Mouse (Mus musculus) v-Abl transformed pro-B cells (cell line): Measurements from ENCODE around the gene Prss33.
"Not testable (repeated sequence)": the region's sequence is repeated elsewhere in the genome, so short reads cannot be mapped to it uniquely, and the experiment has no call there.

Source experiments
- in situ Hi-C, 2 experiments: fragments of 400-800 bp; cut with MboI; formaldehyde crosslinking; loops; one replicate each; pipeline ENCODE4 v1.15.1; 2025; ENCODE audit not compliant: unreplicated experiment in 2 of 2

Gene Prss33

DNA sequence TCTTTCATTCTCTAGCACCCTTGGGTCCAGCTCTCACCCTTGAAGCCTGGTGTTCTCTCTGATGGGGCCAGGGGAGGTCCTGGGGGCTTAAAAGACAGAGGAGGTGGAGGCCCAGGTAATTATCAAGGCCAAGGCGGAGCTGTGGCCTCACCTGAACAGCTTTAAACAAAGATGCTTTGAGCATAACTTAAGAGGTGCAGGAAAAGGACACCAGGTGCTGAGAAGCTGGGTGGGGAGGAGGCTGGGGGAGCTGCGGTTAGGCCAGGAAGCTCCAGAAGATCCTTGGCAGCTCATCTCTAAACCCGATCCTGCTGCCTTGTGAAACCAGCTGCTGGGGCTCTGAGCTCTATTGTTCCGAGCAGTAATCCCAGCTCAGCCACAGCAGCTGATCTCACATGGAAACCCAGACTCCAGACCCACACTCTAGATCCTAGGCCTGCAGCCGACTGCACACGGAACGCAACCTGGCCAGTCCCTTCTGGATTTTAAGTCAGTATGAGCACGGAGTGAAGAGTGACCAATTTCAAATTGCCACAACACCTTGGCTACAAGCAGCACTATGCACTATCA lies at the start of gene Prss33:
Gene Prss33 (minus strand): TSS at position 51 of the 570 bp plus-strand sequence.
- in situ Hi-C loops: no loop called here

GRCm38 (mm10) chr17:23880576-23880975 lies 44.7 kb upstream of the Prss33 start, which contains the start of the genes Dcpp1 and Dcpp2:
TSS of gene Dcpp1 (plus strand) at chr17:23880876.
TSS of gene Dcpp2 (plus strand) at chr17:23880880.
- in situ Hi-C loops: not testable (repeated sequence)

- in situ Hi-C loops: no loop called here
Measured at GRCm38 (mm10) chr17:23877166-23877565, 41.3 kb upstream of the Prss33 start.

- in situ Hi-C loops: no loop called here
Measured at GRCm38 (mm10) chr17:23876741-23877140, 40.9 kb upstream of the Prss33 start.

DNA sequence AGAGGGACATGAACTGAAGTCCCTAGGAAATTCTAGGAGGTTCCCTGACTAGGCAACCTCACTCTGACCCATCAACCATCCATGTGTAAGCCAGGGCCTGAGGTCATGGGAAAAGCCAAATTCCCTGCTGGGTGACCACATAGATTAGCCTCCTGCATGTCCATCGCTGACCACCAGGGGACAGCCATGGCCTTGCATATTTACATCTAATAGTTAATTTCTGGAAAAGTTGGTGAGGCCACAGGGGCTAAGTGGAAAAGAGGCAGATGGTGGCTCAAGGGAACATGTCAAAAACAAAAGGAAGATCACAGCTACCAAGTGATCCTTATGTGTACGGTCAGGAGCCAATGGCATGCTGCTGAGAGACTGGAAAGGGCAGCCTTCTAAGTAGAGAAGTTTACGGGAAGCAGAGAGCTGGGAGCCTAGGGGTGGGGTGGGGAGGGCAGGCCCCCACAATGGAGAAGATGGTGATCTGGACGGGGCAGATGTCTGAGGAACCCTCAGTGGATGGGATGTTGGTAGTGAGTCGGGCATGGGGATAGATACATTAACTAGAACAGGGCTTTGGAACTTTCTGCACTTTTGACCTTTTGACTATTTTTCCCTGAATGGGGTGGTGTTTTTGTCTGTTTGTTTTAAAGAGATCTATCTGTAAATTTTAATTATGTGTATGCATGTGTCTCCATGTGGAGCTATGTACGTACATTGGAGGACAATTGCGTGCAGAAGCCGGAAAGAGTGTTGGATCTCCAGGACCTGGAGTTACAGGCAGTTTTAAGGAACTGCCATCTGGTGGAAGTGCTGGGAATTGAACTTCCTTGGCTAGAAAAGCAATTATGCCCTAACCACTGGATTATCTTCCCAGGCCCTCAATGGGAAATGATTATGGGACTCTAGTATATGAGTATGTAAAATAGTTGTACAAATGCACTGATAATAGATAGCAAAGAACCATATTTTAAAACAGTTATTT lies 38.3 kb upstream of the Prss33 start:
- in situ Hi-C loops: loop anchor here (5.0 kb wide), 2 partner anchors 83 to 88 kb away; partner anchors contain the start of gene Sbpl (in 1 of the 2)

DNA sequence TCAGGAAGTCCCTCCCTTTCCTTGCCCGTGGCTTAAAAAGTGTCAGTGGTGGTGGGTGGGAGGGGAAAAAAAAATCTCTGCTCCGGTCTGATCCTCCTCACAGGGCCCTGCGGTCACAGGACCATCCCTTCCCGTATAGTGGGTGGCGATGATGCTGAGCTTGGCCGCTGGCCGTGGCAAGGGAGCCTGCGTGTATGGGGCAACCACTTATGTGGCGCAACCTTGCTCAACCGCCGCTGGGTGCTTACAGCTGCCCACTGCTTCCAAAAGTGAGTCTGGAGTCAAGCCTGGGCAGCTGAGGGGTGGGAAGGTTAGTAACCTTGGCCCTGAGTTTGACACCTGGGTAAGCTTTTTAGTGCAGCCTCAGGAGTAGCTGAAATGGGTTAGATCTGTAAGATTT lies 32.7 kb upstream of the Prss33 start:
- in situ Hi-C loops: no loop called here

DNA sequence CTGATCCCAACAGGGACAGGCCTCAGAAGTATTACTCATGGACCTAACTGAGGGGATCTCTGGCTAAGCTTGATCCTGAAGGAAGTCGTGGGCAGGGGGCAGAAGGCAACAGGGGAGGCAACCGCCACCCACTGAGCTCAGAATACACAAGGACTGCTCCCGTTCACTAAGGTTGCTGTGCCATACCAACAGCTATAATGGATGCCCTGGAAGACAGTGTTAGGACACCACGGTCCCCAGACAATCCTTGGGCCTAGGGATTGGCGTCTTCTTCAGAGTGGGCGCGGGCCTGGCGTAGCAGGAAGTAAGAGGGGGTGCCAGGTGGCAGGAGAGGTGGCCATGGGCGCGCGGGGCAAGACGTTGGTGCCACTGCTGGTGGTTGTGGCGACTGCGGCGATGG lies 31.9 kb upstream of the Prss33 start, which contains the start of gene Prss21:
Gene Prss21 (plus strand): TSS at position 301 of the 400 bp plus-strand sequence.
- in situ Hi-C loops: no loop called here

- in situ Hi-C loops: no loop called here
Measured at GRCm38 (mm10) chr17:23862926-23863325, 27.1 kb upstream of the Prss33 start.

- in situ Hi-C loops: loop anchor here (5.0 to 10.0 kb wide), 2 partner anchors 81 to 107 kb away; no protein-coding TSS in a partner anchor
Measured at GRCm38 (mm10) chr17:23857913-23858312, 22.1 kb upstream of the Prss33 start.

GRCm38 (mm10) chr17:23857193-23857592 lies 21.3 kb upstream of the Prss33 start:
- in situ Hi-C loops: loop anchor here (5.0 to 10.0 kb wide), 2 partner anchors 80 to 108 kb away; no protein-coding TSS in a partner anchor

DNA sequence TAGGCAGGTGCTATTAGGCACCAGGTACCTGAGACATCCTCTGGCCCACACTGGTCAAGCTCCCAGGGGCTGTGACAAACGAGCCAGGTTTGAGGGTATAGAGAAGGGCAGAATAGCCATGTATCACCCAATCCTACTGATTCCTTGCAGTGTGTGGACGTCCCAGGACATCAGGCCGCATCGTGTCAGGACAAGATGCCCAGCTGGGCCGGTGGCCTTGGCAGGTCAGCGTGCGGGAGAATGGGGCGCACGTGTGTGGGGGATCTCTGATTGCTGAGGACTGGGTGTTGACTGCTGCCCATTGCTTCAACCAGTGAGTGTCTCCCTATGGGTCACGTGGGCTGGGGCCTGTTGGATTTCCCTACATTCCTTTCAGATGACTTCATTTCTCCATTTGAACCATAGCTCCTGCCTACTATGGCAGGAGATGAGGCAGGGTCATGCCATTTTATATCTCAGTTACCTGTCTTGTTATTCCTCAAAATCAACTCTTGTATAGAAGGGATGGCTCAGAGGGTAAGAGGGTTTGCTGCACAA lies 18.4 kb upstream of the Prss33 start:
- in situ Hi-C loops: loop anchor here in 1 of 2 experiments (5.0 to 10.0 kb wide), 2 partner anchors 77 to 111 kb away; no protein-coding TSS in a partner anchor

DNA sequence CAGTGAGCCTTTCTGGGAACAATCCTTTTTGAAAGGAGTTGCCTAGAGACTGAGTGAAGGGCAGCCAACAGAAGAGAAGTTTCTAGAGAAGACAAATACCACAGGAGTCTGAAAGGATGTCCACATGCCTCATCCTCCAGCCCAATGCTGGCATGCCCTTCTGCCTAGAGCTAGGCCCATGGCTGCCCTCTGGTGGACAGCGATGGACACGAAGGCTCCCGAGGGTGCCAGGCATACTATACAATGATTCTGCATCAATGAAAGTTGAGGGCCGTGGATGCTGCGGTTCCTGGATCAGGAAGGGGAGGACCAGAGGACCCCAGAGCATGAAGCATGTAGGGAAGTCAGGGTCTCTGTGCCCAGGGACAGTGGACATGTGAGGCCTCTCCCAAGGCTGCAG lies 17.4 kb upstream of the Prss33 start:
- in situ Hi-C loops: loop anchor here in 1 of 2 experiments (5.0 to 10.0 kb wide), 2 partner anchors 76 to 112 kb away; no protein-coding TSS in a partner anchor

DNA sequence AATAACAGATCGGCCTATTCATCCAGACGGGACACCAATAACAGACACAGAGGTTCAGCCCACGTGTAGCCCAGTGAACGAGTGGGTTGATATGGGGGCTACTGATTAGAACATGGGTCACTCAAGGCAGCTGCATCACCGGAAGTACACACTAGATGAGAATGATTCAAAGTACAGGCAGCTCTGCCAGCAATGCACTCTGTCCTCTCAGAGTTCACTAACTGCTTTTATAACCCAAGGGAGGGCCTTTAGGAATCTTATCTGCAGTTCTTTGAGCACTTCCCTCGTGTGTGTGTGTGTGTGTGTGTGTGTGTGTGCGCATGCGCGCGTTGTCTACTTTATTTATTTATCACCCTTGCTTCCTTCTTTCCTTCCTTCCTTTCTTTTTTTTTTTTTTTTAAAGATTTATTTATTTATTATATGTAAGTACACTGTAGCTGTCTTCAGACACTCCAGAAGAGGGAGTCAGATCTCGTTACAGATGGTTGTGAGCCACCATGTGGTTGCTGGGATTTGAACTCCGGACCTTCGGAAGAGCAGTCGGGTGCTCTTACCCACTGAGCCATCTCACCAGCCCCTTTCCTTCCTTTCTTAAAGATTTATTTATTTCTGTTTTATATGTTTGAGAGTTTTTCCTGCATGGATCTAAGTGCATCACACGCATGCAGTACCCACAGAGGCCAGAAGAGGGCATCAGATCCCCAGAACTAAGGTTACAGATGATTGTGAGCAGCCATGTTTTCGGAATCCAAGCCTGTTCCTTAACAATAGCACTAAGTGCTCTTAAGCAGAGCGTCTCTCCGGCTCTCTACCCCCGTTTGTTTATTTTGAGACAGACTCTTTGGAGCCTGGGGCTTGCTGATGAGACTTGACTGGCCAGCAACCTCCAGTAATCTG lies 15.2 kb upstream of the Prss33 start:
- in situ Hi-C loops: loop anchor here in 1 of 2 experiments (5.0 to 10.0 kb wide), 2 partner anchors 74 to 114 kb away; no protein-coding TSS in a partner anchor

DNA sequence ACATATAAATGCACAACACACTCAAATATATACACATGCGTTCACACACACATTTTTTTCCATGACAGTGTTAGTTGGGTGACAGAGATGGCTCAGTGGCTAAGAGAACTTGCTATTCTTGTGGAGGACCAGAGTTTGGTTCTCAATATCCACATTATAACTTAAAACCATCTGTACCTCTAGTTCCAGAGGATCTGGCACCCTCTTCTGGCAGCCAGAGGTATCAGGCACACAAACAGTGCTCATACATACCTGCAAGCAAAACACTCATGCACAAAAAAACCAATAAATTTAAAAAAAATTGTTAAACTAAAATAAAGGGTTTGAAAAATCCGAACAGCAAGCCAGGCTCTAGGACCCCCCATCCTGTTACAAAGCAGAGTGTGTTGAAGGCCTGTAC lies 14.2 kb upstream of the Prss33 start:
- in situ Hi-C loops: loop anchor here in 1 of 2 experiments (5.0 to 10.0 kb wide), 2 partner anchors 73 to 115 kb away; no protein-coding TSS in a partner anchor

DNA sequence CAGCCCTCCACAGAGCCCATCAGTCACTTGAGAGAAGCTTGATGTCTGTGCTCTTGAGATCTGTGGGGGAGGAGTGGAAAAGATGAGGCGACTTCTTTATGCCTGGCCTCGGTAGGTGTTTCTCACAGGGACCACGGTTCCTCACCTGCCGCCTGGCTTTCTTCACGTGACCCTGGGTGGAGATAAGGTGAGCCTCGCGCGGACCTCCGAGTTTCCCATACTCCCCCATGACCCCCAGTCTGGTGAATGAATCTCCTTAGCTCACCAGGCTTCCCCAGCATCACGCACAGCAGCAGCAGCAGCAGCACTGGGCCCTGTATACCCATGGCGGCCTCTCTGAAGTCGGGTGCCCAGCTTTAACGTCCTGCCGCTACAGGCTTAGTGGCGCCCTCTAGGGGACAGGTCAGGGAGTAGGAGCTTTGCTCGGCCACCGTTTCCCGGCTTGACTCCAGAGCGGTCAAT lies 8.0 kb upstream of the Prss33 start, which contains the start of the genes Prss32 and Prss41:
Gene Prss32 (plus strand): TSS at position 44 of the 462 bp plus-strand sequence.
Gene Prss41 (minus strand): TSS at position 361 of the 462 bp plus-strand sequence.
- in situ Hi-C loops: no loop called here

DNA sequence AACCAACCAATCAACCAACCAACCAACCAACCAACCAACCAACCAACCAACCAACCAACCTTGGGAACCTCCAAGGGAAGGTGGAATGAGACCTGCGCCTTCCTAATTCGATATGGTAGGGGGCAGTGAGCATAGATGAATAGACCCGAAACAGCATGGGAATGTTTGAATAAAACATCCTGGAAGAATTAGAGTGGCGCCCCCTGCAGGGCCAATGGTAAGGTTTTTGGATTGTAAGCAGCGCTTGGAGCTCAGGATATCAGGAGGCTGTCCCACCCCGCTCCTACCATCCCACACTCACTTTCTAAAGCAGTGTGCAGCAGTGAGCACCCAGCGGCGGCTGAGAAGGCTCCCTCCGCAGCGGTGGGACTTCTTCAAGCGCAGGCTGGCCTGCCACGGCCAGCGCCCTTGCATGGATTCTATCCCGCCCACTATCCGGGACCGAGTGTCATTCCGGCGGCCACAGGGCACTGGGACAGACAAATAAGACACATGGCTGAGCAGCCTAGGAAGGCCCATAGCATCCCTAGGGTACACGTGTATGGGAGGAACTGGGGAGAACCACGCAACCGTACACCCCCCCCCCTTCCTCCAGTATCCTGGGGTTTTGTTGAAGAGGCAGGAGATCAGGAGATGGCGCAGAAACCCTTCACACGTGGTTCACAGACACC lies 7.4 kb upstream of the Prss33 start:
- in situ Hi-C loops: no loop called here

- in situ Hi-C loops: no loop called here
Measured at GRCm38 (mm10) chr17:23841145-23841544, 5.3 kb upstream of the Prss33 start.

- in situ Hi-C loops: no loop called here
Measured at GRCm38 (mm10) chr17:23831201-23831600, 4.7 kb downstream of the Prss33 start.
